Mouse (Mus musculus): Measurements from ENCODE around the gene Nubpl.

Nubpl gene

DNA sequence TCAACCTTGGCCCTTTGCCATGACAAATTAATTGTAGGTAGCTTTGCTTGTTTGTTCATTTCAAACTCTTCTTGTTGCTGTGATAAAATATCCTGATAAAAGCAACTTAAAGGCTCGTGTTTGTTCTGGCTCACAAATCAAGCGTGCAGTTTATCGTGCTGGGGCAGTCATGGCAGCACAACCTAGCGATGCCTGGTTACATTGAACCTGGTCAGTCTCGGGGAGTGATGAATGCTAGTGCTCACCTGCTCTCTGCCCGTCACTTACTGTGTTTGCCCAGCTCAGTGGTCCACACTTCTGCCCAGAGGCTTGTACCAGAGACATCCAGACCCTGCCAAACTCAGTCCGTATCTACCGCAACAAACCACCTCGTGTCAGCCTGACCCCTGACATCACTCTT lies 149.9 kb downstream of the Nubpl start:
- no peak for DNase-seq (ENCODE audit: low spot score in 2 of 2)

- DNase-seq (ENCODE audit: low spot score in 2 of 2): no peak
Measured at GRCm38 (mm10) chr12:52248531-52248930, 151.0 kb downstream of the Nubpl start.

GRCm38 (mm10) chr12:52254089-52254488 lies 156.6 kb downstream of the Nubpl start:
- no peak for DNase-seq (ENCODE audit: low spot score in 2 of 2)

DNA sequence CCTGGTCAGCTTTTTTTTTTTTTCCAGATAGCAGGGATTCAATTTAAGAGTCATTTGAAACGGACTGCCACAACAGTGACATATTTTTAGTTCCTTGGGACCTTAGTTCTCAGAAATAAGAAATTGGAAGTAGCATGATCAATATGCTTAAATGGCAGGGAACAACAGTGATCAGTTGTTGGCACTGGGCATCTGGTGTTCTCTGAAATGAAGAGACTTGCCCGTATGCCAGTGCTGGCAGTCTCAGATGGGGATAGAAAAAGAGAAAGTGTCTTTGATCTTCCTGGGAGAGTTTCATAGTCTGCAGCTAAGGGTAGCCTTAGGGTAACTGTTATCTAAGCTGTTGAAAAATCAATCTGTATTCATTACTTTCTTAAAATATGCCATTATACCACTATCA lies 170.6 kb downstream of the Nubpl start:
- no peak for DNase-seq (ENCODE audit: low spot score in 2 of 2)

DNA sequence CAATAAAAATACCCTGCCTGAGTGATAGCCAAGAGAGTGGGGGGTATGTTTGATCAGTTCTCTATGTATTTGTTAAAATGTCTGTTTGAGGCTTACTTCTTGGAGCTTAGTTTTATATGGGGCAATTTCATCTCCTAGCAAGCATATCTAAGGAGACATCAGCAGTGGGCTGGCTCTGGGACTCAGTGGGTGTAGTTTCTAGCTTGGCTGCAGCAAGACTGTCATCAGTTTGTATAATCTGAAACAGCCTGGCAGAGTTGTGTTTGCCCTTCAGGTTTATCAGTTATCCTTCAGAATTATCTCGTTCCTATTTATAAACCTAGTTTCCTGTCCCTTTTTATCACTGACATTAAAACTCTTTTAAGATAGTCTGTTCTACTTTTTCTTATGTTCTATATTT lies 175.3 kb downstream of the Nubpl start:
- DNase-seq (ENCODE audit: low spot score in 2 of 2): no peak

- DNase-seq (ENCODE audit: low spot score in 2 of 2): no peak
Measured at GRCm38 (mm10) chr12:52276320-52276719, 178.8 kb downstream of the Nubpl start.

GRCm38 (mm10) chr12:52281232-52281631 lies 183.7 kb downstream of the Nubpl start:
- no peak for DNase-seq (ENCODE audit: low spot score in 2 of 2)

GRCm38 (mm10) chr12:52284471-52284870 lies 186.9 kb downstream of the Nubpl start:
- DNase-seq (ENCODE audit: low spot score in 2 of 2): no peak

DNA sequence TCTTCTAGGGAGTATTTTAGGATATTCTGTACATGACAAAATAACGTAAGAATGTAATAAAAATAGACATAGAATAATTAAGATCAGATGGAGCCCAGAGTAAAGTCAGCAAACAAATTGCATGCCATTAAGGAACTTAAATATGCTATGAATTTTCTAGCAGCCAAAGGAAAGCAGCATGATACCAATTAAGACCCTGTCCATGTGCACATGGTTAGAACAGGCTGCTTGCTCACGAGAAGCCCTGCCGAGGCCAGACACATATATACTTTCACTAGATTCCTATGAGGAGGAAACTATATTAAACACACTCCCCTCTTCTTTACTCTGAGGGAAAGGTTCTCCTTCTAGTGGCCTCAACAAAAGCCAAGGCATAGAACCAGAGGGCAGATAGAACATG lies 189.3 kb downstream of the Nubpl start:
- no peak for DNase-seq (ENCODE audit: low spot score in 2 of 2)

DNA sequence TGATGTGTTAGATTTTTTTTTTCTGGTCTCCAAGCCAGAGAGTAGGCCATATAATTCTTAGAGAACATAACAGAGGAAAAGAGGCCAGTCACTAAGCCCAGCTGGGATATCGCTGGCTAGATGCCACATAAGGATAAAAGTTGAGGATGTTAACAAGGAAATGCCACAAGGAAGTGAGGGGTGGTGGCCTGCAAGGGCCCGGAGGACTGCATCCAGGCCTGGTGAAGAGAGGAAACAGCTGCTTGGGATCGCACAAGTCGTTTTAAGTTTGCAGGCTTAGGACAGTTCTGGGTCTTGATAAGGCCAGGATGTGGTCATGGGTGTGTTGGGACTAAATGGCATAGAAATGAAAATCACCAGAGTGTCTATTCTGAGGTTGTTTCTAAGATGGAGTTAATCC lies 191.0 kb downstream of the Nubpl start:
- peak in 1 of 2 experiments; percentile 8 for DNase-seq (ENCODE audit: low spot score in 2 of 2)

DNA sequence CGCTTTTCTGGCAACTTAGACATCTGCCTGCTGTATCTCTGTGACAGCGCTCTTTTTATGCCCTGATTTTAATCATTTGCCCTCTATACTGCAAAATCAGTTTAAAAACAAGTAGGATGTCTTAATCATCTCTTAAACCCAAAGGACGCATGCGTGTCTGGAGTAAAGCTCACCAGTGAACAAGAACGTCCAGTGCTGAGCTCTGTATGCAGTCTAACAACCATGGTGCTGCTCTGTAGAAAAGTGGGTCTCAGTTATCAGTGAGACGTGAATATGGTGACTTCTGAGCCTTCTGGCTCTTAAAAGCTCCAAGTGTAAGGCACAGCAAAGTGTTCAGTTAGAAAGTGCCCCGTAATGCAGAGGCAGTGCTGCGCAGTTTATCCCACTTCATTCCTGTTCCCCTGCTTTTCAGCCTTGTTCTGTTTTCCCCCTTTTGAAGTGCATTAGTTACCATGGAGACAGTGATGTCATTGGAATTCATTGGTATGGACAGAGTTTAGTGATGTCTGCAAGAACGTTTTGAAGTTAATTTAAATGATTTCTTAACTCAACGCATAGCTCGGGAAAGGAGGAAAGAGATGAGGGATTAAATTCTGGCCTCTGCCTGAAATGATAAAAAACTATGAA lies 191.5 kb downstream of the Nubpl start:
- no peak for DNase-seq (ENCODE audit: low spot score in 2 of 2)

- no peak for DNase-seq (ENCODE audit: low spot score in 2 of 2)
Measured at GRCm38 (mm10) chr12:52289594-52289993, 192.1 kb downstream of the Nubpl start.

DNA sequence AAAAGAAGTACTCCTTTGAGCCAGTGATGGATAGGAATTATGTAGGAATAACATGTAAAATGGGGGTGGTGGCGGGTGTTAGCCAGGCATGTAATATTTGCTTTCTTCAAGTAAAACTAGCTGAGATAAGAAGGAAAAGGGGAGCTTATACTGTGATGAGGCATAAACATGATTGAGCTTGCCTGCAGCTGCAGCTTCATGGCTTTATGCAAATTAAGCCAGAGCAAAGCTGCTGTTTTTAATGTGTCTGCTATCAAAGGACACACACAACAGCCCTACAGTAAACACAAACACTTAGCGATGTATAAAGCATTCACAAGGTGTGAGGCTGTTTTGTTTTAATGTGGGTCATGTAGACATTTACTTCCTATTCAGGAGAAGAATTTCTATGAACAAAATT lies 196.4 kb downstream of the Nubpl start:
- no peak for DNase-seq (ENCODE audit: low spot score in 2 of 2)

DNA sequence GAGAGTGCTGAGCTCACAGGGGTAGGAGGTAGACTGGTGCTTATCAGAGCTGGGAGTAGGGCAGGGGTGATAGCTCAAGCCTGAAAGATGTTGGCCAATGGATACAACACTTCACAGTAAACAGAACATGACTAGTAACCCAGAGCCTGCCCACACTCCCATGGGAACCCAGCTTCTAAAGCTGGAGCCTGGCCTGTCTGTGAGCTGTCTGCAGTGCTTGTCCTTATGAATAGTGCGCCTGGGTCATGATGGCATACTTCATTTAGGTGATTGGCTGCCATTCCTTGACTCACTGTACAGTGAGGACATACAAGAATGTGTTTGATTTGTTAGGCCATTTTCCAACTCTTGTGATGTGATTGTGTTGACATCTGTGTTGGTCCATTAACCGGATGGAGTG lies 200.5 kb downstream of the Nubpl start:
- DNase-seq (ENCODE audit: low spot score in 2 of 2): no peak

DNA sequence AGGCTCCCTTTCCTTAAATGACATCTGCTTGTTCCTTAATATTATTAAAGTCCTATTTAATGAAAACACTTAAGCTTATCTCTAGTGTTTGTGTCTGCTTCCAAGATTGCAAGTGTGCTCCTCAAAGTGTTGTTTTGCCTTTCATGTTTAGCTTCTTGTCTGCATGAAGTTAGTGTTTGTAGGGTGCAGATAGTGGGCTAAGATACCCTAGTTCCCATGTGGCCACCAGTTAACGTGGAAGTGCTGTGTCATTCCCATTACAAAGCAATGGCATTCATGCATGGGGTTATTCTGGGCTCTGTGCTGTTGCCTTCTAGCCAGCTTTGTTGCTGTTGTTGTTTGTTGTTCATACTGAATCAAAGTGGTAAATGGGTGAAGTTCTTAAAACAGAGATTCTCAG lies 201.1 kb downstream of the Nubpl start:
- no peak for DNase-seq (ENCODE audit: low spot score in 2 of 2)

DNA sequence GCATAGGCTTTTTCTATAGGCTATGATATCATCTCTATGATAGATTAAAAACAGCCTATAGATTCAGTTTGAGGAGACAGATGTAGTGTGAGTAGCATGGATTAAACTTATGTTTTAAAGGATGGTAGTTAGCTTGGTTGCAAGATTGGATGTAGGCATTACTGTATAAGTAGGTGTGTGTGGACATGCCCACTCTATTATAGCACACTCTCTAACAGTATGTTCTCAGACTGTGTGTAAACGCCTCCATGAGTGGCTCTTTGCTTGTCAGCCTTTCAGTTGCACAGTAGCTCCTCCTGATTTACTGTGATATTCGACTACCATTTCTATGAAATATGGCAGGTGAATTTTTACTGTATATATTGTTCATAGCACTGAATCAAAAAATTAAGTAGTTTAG lies 205.4 kb downstream of the Nubpl start:
- no peak for DNase-seq (ENCODE audit: low spot score in 2 of 2)

DNA sequence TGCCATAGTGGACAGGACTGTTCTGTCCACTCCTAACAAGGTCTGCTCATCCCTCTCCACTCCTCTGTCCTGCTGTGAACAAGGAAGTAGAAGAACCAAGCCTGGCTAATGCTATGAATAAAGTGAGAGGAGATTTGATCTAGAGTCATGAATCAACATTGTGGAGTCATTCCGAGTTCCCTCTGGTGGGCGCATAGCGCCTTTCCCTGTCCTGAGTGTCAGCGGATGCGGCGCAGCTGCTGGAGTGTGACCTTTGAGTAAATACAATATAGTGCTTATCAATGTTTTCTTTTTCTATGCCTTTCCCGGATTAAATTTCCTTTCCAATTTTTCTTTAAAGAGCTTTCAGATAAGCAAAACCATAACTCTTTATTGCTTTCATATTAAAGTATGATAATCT lies 208.8 kb downstream of the Nubpl start:
- no peak for DNase-seq (ENCODE audit: low spot score in 2 of 2)

DNA sequence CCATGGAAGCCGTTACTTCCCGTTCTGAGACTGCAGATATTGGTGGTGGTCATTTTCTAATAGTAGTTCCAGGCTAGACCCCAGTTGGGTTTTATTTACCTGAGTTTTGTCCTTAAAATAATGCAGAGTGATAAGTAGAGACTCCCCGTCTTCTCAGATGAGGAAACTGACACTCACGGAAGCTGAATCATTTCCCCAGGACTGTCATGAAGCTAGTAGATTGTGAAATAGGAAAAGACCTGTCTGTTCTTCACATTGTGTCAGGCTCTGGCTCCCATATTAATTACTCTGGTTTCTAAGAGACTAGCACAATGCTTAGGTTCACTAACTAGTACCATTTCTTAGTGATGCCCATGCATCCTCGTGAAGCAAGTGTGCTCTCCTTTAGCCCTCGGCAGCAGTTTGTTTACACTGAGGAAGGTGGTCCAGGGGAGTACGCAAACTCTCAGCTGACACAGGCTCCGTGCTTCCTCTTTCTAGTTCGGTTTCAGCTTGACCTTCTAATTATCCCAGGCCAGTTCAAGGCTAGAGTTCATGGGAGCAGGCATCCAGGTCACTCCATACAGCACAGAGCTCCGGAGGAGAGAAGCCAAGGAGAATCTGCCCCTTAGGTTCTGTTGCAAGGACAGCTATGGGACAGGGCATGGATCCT lies 209.9 kb downstream of the Nubpl start:
- no peak for DNase-seq (ENCODE audit: low spot score in 2 of 2)

DNA sequence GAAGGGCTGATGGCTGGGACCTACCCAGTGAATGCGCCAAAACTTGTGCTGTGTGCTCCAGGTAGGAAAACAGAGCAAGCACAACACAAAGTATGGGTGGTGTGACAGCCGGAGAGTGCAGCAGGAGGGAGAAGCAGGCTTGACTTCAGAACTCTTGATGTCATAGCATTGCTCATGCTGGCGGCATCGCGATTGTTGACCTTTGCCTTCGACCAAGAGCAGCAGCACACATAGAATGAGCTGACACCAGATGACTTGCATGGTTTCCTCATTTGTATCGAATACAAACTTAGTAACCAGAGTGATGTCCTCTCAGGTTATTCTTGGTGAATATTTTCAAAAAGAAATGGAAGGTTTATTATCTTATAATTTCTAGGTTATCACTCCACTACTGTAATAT lies 211.1 kb downstream of the Nubpl start:
- no peak for DNase-seq (ENCODE audit: low spot score in 2 of 2)

- DNase-seq (ENCODE audit: low spot score in 2 of 2): no peak
Measured at GRCm38 (mm10) chr12:52314818-52315217, 217.3 kb downstream of the Nubpl start.

DNA sequence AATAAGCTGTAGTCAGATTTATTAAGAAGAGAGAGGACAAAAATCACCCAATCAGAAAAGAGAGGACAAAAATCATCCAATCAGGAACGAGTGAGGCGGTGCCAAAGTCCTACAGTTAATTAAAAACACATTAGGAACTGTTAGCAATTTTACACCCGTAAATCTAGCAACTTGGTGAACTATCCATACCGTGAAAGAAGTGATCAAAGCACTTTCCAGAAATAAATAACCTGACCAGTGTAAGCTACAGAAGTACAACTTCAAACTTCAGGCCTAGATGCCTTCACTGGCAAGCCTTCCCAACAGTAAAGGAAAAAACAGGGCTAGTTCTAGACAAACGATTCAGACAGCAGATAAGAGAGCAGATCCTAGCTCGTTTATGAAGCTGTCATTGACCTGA lies 220.1 kb downstream of the Nubpl start:
- DNase-seq (ENCODE audit: low spot score in 2 of 2): no peak

DNA sequence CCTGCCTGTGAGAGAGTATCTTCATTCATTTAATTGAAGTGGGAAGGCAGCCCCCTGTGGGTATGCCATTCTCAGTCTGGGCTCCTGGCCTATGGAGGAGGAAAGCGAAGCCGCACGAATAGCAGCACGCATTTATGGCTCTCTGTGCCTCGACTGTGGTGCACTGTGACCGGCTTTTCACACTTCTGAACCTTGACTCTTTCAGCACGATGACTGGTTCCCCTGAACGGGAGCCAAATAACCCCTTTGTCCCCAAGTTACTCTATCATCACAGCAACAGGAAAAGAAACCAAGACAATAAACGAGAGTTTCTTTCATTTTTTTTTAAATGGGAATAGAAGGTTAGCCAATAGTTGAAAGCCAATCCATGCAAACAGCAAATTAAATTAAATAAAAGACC lies 220.9 kb downstream of the Nubpl start:
- no peak for DNase-seq (ENCODE audit: low spot score in 2 of 2)

DNA sequence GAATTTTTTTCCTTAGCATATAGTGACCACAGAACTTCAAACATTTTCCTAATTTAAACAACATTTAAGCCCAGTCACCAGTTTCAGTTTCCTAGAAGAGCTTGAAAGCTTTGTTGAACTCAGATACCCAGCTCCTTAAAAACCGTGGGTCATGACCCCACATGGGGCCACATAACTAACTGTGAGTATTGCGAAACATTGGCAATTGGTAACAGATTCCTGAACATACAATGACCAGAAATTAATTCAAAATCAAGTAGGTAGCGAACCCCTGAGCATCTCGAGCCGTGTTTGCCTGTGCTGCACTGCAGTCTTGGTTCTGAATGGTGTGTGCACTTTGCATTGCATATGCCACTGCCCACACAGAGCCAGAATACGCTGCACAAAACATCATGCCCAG lies 221.6 kb downstream of the Nubpl start:
- DNase-seq (ENCODE audit: low spot score in 2 of 2): no peak

GRCm38 (mm10) chr12:52328488-52328887 lies 231.0 kb downstream of the Nubpl start:
- no peak for DNase-seq (ENCODE audit: low spot score in 2 of 2)

Measured in urinary bladder, adult 18-20 months (tissue).